Mouse (Mus musculus): ENCODE measurements around the gene Rtkn2. TPM values are rescaled to one million over a fixed set of nuclear protein-coding genes. Genes with fewer than 3 reads are reported as not detected.

Gene Rtkn2
- 0.14 and 0.19 TPM in 2 replicates for polyA plus RNA-seq (2012; rRNA removed)

GRCm38 (mm10) chr10:67979401-67980157, at the start of gene Rtkn2:
Gene Rtkn2 (plus strand): TSS chr10:67979570.
- peaks cover 6% of the 10 kb centered on the region for H3K4me1 ChIP-seq (ENCODE audit: control insufficient read depth, insufficient read depth, low read length)
- no peak for TF ChIP-seq POLR2A (IDR thresholded peaks at IDR 0.05; ENCODE audit: control insufficient read depth, low read depth, low read length)
- no peak for TF ChIP-seq CTCF (IDR thresholded peaks at IDR 0.05; ENCODE audit: control insufficient read depth, insufficient read depth, insufficient replicate concordance, low read depth, low read length)
- H3K36me3 ChIP-seq (ENCODE audit: control insufficient read depth, insufficient read depth, low read length), result no peaks in the 10 kb centered on the region
- no peaks in the 10 kb centered on the region for H3K27me3 ChIP-seq (ENCODE audit: control insufficient read depth, insufficient read depth, low read length)
- peak within 1 kb of the TSS; percentile 88 for H3K4me3 ChIP-seq (ENCODE audit: control insufficient read depth, low read depth, low read length)
- H3K27ac ChIP-seq (ENCODE audit: control insufficient read depth, insufficient read depth, low read depth, low read length), result no peak within 1 kb of the TSS

DNA sequence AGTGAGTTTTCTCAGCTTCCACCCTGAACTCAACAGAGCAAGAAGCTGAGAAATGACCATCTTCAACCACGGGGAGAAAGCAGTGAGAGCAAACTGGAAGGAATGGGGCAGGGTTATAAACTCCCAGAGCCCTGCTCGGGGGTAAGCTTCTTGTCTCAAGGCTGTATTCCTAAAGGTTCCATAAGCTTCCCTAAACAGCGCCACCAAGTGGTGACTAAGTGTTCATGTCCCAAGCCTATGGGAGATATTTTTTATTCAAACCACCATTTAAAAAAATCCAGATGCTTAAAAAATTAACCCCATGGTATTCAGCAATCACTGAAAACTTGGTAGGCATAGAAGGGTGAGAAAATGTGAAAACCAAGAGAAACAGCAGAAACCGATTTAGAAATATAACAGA, 48.0 kb upstream of the Rtkn2 start:
- no peak for TF ChIP-seq POLR2A (IDR thresholded peaks at IDR 0.05; ENCODE audit: control insufficient read depth, low read depth, low read length)
- no peak for TF ChIP-seq CTCF (IDR thresholded peaks at IDR 0.05; ENCODE audit: control insufficient read depth, insufficient read depth, insufficient replicate concordance, low read depth, low read length)
- Histone ChIP-seq H3K36me3 (ENCODE audit: control insufficient read depth, insufficient read depth, low read length) (no peaks in the 10 kb centered on the region), H3K27me3 (ENCODE audit: control insufficient read depth, insufficient read depth, low read length) (no peaks in the 10 kb centered on the region), H3K4me1 (ENCODE audit: control insufficient read depth, insufficient read depth, low read length) (peaks cover 6% of the 10 kb centered on the region), H3K27ac (ENCODE audit: control insufficient read depth, insufficient read depth, low read depth, low read length) (no peak overlapping the region), H3K4me3 (ENCODE audit: control insufficient read depth, low read depth, low read length) (no peak overlapping the region)

DNA sequence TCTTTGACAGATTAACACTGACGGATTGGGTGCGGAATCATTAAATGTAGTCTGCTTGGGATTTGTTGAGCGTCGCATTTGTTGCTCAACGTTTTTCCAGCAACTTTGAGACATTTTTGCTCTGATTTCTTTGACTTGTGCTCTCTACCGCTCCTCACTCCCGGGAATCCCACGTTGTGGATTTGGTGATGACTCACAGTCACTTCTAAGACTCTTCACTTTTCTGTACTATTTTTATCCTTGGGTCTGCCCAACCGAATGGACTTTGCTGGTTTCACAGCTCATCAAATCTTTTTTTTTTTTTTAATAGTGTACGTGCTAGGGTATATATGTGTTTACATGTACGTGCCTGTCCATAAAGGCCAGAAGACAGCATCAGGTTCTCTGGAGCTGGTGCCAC, 46.6 kb upstream of the Rtkn2 start:
- Histone ChIP-seq H3K36me3 (ENCODE audit: control insufficient read depth, insufficient read depth, low read length) (no peaks in the 10 kb centered on the region), H3K27ac (ENCODE audit: control insufficient read depth, insufficient read depth, low read depth, low read length) (no peak overlapping the region), H3K4me3 (ENCODE audit: control insufficient read depth, low read depth, low read length) (no peak overlapping the region), H3K4me1 (ENCODE audit: control insufficient read depth, insufficient read depth, low read length) (peaks cover 6% of the 10 kb centered on the region), H3K27me3 (ENCODE audit: control insufficient read depth, insufficient read depth, low read length) (no peaks in the 10 kb centered on the region)
- no peak for TF ChIP-seq POLR2A (IDR thresholded peaks at IDR 0.05; ENCODE audit: control insufficient read depth, low read depth, low read length)
- no peak for TF ChIP-seq CTCF (IDR thresholded peaks at IDR 0.05; ENCODE audit: control insufficient read depth, insufficient read depth, insufficient replicate concordance, low read depth, low read length)

- no peaks in the 10 kb centered on the region; the same call in 1 of the 2 replicates for H3K4me1 ChIP-seq (ENCODE audit: control insufficient read depth, insufficient read depth, low read length)
- H3K36me3 ChIP-seq (ENCODE audit: control insufficient read depth, insufficient read depth, low read length), result no peaks in the 10 kb centered on the region
- H3K27ac ChIP-seq (ENCODE audit: control insufficient read depth, insufficient read depth, low read depth, low read length), result no peak overlapping the region
- TF ChIP-seq CTCF (IDR thresholded peaks at IDR 0.05; ENCODE audit: control insufficient read depth, insufficient read depth, insufficient replicate concordance, low read depth, low read length), result no peak
- no peak for TF ChIP-seq POLR2A (IDR thresholded peaks at IDR 0.05; ENCODE audit: control insufficient read depth, low read depth, low read length)
- H3K27me3 ChIP-seq (ENCODE audit: control insufficient read depth, insufficient read depth, low read length), result no peaks in the 10 kb centered on the region
- no peak overlapping the region for H3K4me3 ChIP-seq (ENCODE audit: control insufficient read depth, low read depth, low read length)
Observed at GRCm38 (mm10) chr10:67936944-67937343, 42.4 kb upstream of the Rtkn2 start.

DNA sequence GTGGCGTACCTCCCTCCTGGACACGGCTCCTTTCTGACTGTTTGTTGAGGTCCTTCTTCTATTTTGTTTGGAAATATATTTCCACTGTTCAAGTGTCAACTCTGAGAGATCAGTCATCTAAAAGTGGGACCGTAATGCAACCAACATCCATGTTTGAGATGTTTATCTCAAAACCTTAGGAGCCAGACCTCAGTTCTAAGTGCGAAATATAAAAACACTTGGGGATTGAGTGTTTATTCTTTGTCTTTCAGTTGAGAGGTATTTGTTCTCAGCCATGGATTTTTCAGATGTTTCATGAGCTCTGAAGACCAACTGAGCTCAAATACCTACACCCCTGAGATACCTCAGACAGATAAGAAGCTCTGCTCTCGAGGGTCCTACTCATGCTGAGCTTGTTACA, 41.6 kb upstream of the Rtkn2 start:
- H3K27me3 ChIP-seq (ENCODE audit: control insufficient read depth, insufficient read depth, low read length), result no peaks in the 10 kb centered on the region

GRCm38 (mm10) chr10:67939546-67939945, 39.8 kb upstream of the Rtkn2 start:
- no peaks in the 10 kb centered on the region; the same call in 1 of the 2 replicates for H3K4me1 ChIP-seq (ENCODE audit: control insufficient read depth, insufficient read depth, low read length)
- TF ChIP-seq POLR2A (IDR thresholded peaks at IDR 0.05; ENCODE audit: control insufficient read depth, low read depth, low read length) (no peak), CTCF (IDR thresholded peaks at IDR 0.05; ENCODE audit: control insufficient read depth, insufficient read depth, insufficient replicate concordance, low read depth, low read length) (no peak)
- H3K36me3 ChIP-seq (ENCODE audit: control insufficient read depth, insufficient read depth, low read length), result no peaks in the 10 kb centered on the region

More for the DNA sequence above, 41.6 kb upstream of the Rtkn2 start:
- Histone ChIP-seq H3K27ac (ENCODE audit: control insufficient read depth, insufficient read depth, low read depth, low read length) (no peak overlapping the region), H3K36me3 (ENCODE audit: control insufficient read depth, insufficient read depth, low read length) (no peaks in the 10 kb centered on the region), H3K4me1 (ENCODE audit: control insufficient read depth, insufficient read depth, low read length) (no peaks in the 10 kb centered on the region; the same call in 1 of the 2 replicates), H3K4me3 (ENCODE audit: control insufficient read depth, low read depth, low read length) (no peak overlapping the region)
- no peak for TF ChIP-seq POLR2A (IDR thresholded peaks at IDR 0.05; ENCODE audit: control insufficient read depth, low read depth, low read length)
- TF ChIP-seq CTCF (IDR thresholded peaks at IDR 0.05; ENCODE audit: control insufficient read depth, insufficient read depth, insufficient replicate concordance, low read depth, low read length), result no peak

GRCm38 (mm10) chr10:67943513-67943912, 35.9 kb upstream of the Rtkn2 start:
- no peak overlapping the region for H3K27ac ChIP-seq (ENCODE audit: control insufficient read depth, insufficient read depth, low read depth, low read length)
- no peak for TF ChIP-seq POLR2A (IDR thresholded peaks at IDR 0.05; ENCODE audit: control insufficient read depth, low read depth, low read length)
- TF ChIP-seq CTCF (IDR thresholded peaks at IDR 0.05; ENCODE audit: control insufficient read depth, insufficient read depth, insufficient replicate concordance, low read depth, low read length), result no peak

More at GRCm38 (mm10) chr10:67939546-67939945, 39.8 kb upstream of the Rtkn2 start:
- Histone ChIP-seq H3K4me3 (ENCODE audit: control insufficient read depth, low read depth, low read length) (no peak overlapping the region), H3K27ac (ENCODE audit: control insufficient read depth, insufficient read depth, low read depth, low read length) (no peak overlapping the region), H3K27me3 (ENCODE audit: control insufficient read depth, insufficient read depth, low read length) (no peaks in the 10 kb centered on the region)

More at GRCm38 (mm10) chr10:67943513-67943912, 35.9 kb upstream of the Rtkn2 start:
- Histone ChIP-seq H3K4me3 (ENCODE audit: control insufficient read depth, low read depth, low read length) (no peak overlapping the region), H3K4me1 (ENCODE audit: control insufficient read depth, insufficient read depth, low read length) (no peaks in the 10 kb centered on the region; the same call in 1 of the 2 replicates), H3K36me3 (ENCODE audit: control insufficient read depth, insufficient read depth, low read length) (no peaks in the 10 kb centered on the region), H3K27me3 (ENCODE audit: control insufficient read depth, insufficient read depth, low read length) (no peaks in the 10 kb centered on the region)

All from testis, adult 2 months (tissue).